Mouse (Mus musculus) G1E (cell line): ENCODE measurements around the gene Rpl19.

Experiments
- CTCF ChIP-seq: IDR thresholded peaks from 2 replicates; pipeline ENCODE4 v1.5.1; 2012; ENCODE audit warnings: low read depth, low read length, inconsistent platforms, mixed read lengths
- GATA1 ChIP-seq: IDR thresholded peaks from 2 replicates; pipeline ENCODE4 v1.6.1; 2012; ENCODE audit warnings: borderline replicate concordance, low read length, inconsistent platforms, mixed read lengths
- GATA2 ChIP-seq: IDR thresholded peaks from 2 replicates; pipeline ENCODE4 v1.6.1; 2012; ENCODE audit warnings: low read depth, low read length, inconsistent platforms, borderline replicate concordance
- POLR2AphosphoS5 ChIP-seq: IDR thresholded peaks from 2 replicates; pipeline ENCODE4 v1.6.1; 2012; ENCODE audit warnings: low read depth, low read length, inconsistent platforms; ENCODE audit not compliant: insufficient replicate concordance
- TAL1 ChIP-seq: conservative IDR thresholded peaks from 2 replicates; pipeline ENCODE4 v1.6.1; 2012; ENCODE audit warnings: low read depth, low read length, inconsistent platforms, mixed read lengths

DNA sequence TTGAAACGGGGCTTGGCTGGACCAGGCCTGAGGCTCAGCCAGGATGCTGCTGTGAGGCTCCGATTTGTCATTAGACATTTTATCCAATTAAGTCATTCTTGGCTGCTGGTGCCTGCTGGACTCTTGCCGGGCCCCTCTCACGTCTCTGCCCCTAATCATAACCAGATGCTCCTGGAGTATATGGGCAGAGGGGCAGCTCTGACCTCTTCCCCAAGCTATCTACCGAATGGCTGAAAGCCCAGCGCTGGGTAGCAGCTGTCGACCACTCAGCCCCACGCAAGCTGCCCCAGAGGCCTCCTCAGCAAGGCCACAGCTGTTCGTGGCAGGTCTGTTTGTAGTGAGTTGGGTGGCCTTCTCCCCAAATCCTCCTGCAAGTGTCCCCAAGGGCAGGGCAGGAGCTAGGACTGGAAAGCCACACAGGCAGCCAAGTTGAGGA lies 46.0 kb upstream of the Rpl19 start:
- no peak for TF ChIP-seq CTCF
- TF ChIP-seq GATA2 = no peak
- TF ChIP-seq GATA1 = no peak
- no peak for TF ChIP-seq TAL1
- TF ChIP-seq POLR2AphosphoS5 = no peak
